11 mouse cellular contexts compared by ENCODE assay signal in the genomic region with DNA sequence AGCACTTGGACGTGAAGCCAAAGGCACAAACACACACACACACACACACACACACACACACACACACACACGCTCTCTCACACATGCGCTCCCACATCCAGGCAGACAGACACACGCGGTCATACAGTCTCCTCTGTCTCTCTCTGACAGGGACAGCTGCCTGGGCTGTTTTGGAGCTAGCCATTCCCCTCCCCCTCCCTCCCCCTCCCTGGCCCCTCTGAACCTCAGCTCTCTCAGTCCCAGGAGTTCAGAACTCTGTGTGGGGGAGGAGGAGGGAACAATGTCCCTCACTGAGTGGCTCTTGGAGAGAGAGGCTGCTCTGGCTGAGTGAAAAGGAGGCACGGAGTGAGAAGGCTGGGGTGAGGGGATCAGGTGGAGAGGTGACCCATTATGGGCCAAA. TPM values are rescaled to one million over a fixed set of nuclear protein-coding genes. Genes with fewer than 3 reads are reported as not detected.
DNase-seq lines count a peak whose midpoint lies in the region; ATAC-seq lines count a peak whose summit lies in the region.
"Had no signal": no experiment of that assay in that cellular context is flagged by ENCODE, and none has a peak within 500 bp of the region (broad histone marks: within the 10 kb centered on the region; RNA-seq: fewer than 3 reads in every experiment).

No protein-coding gene starts in this region.

- DNase-seq in kidney, adult 18-20 months = no peak
- peak; percentile 49 for DNase-seq in embryo, embryonic 10 days (ENCODE audit: low spot score)
- peak; percentile 61 for DNase-seq in embryo, embryonic 11 days
- no peak for DNase-seq in urinary bladder, postnatal 4 days (ENCODE audit: low spot score in 2 of 2)
- DNase-seq in adrenal gland, postnatal 25 days = no peak
- DNase-seq: adrenal gland, adult 8-10 months; right cerebral cortex, postnatal 4 days had no signal

- H3K4me2 ChIP-seq in kidney, embryonic 15.5 days = 0 out of 2 replicates have a peak overlapping the region, but pooled peaks have one; percentile 12
- H3K4me2 ChIP-seq in hindbrain, embryonic 15.5 days = no peak overlapping the region

- ATAC-seq in kidney, embryonic 15.5 days (replicated peaks; ENCODE audit: low FRiP score) = peak; percentile 57; the same call in 1 of the 2 replicates
- ATAC-seq in hindbrain, embryonic 15.5 days (ENCODE audit: low FRiP score, low read depth) = peak; percentile 37

- WGBS in kidney, embryonic 15.5 days = 21% methylated on average over 6 of the region's 6 CpGs
- WGBS in hindbrain, embryonic 15.5 days = 16% methylated on average over 6 of the region's 6 CpGs

- H3K27me3 ChIP-seq in kidney, embryonic 15.5 days = peaks cover 98% of the 10 kb centered on the region
- H3K27me3 ChIP-seq in hindbrain, embryonic 15.5 days = peaks cover 57% of the 10 kb centered on the region

- no peaks in the 10 kb centered on the region for H3K36me3 ChIP-seq in kidney, embryonic 15.5 days
- H3K36me3 ChIP-seq in hindbrain, embryonic 15.5 days = no peaks in the 10 kb centered on the region

- H3K27ac ChIP-seq in kidney, embryonic 15.5 days = no peak overlapping the region
- no peak overlapping the region for H3K27ac ChIP-seq in hindbrain, embryonic 15.5 days (replicated peaks)

- no peak overlapping the region for H3K4me3 ChIP-seq in kidney, embryonic 15.5 days (replicated peaks)
- H3K4me3 ChIP-seq in hindbrain, embryonic 15.5 days = no peak overlapping the region

- no peaks in the 10 kb centered on the region for H3K9me3 ChIP-seq in kidney, embryonic 15.5 days (replicated peaks)
- no peaks in the 10 kb centered on the region for H3K9me3 ChIP-seq in hindbrain, embryonic 15.5 days

- H3K9ac ChIP-seq in kidney, embryonic 15.5 days = no peak overlapping the region
- no peak overlapping the region for H3K9ac ChIP-seq in hindbrain, embryonic 15.5 days

- peaks cover 24% of the 10 kb centered on the region for H3K4me1 ChIP-seq in kidney, embryonic 15.5 days
- peaks cover 12% of the 10 kb centered on the region for H3K4me1 ChIP-seq in hindbrain, embryonic 15.5 days (replicated peaks)

RNA-seq across cellular contexts. Expression of a gene that starts 7.0 kb away (rescaled TPM):
- polyA plus RNA-seq in kidney, embryonic 15.5 days (2015; fragmentation: Nextera tagmentation; extraction: Ambion mirVana) = 0.48 and 0.85 TPM in 2 replicates
- 0.30 and 0.39 TPM in 2 replicates for polyA plus RNA-seq in hindbrain, embryonic 15.5 days (2015; fragmentation: Nextera tagmentation; extraction: Ambion mirVana)
- total RNA-seq in adrenal gland, postnatal 25 days (2021) = not detected in 2 replicates
- total RNA-seq: left cerebral cortex, postnatal 14 days; monocyte, adult 5-6 weeks had no signal

RNA-seq across cellular contexts. Expression of a gene that starts 9.4 kb away (rescaled TPM):
- polyA plus RNA-seq in kidney, embryonic 15.5 days (2015; fragmentation: Nextera tagmentation; extraction: Ambion mirVana) = not detected in 2 replicates
- polyA plus RNA-seq in hindbrain, embryonic 15.5 days (2015; fragmentation: Nextera tagmentation; extraction: Ambion mirVana) = 0.08 TPM in 1 of 2 replicates, not detected in the other
- 4.7 and 10.9 TPM in 2 replicates for total RNA-seq in adrenal gland, postnatal 25 days (2021)
- total RNA-seq: left cerebral cortex, postnatal 14 days; monocyte, adult 5-6 weeks had no signal

RNA-seq across cellular contexts. Expression of a gene that starts 11.2 kb away (rescaled TPM):
- 50.7 and 51.0 TPM in 2 replicates for polyA plus RNA-seq in kidney, embryonic 15.5 days (2015; fragmentation: Nextera tagmentation; extraction: Ambion mirVana)
- 71.1 and 81.0 TPM in 2 replicates for polyA plus RNA-seq in hindbrain, embryonic 15.5 days (2015; fragmentation: Nextera tagmentation; extraction: Ambion mirVana)
- total RNA-seq in adrenal gland, postnatal 25 days (2021) = 76.8 and 97.2 TPM in 2 replicates

Comparison
In these comparisons a context has a peak if more than half of its experiments do, and no peak if none do; other contexts are left out.
1. DNase-seq: peak in embryo, embryonic 10 days (single experiment) and embryo, embryonic 11 days (single experiment); none in kidney, adult 18-20 months (single experiment), urinary bladder, postnatal 4 days (0 of 2) and adrenal gland, postnatal 25 days (single experiment).